Mouse (Mus musculus) heart, postnatal 0 days (tissue): ENCODE measurements around the gene Nxpe5.

Experiments
- CTCF ChIP-seq: IDR thresholded peaks from 2 replicates; pipeline ENCODE4 v1.5.1; 2016; ENCODE audit warnings: antibody characterized with exemption, control low read depth, low read depth
- EP300 ChIP-seq: IDR thresholded peaks from 2 replicates; pipeline ENCODE4 v1.6.1; 2016; ENCODE audit warnings: antibody characterized with exemption, low read depth

GRCm38 (mm10) chr5:138299613-138300012, 73.9 kb downstream of the Nxpe5 start:
- TF ChIP-seq CTCF (no peak), EP300 (no peak)
